Mouse (Mus musculus) cerebellum, adult 2 months (tissue): ENCODE results near the gene Zfp212.
"Not testable (repeated sequence)": the region's sequence is repeated elsewhere in the genome, so short reads cannot be mapped to it uniquely, and the experiment has no call there.

Experiments
- CTCF ChIP-seq: fragments of 200-500 bp; IDR thresholded peaks from 2 replicates; pipeline ENCODE4 v1.5.1; 2011; ENCODE audit warnings: low read depth, mild to moderate bottlenecking, control low read depth, low read length, moderate library complexity, borderline replicate concordance; ENCODE audit not compliant: insufficient read depth
- POLR2A ChIP-seq: fragments of 200-500 bp; IDR thresholded peaks from 2 replicates; pipeline ENCODE4 v1.6.1; 2011; ENCODE audit warnings: low read length, control low read depth, borderline replicate concordance; ENCODE audit not compliant: insufficient read depth

DNA sequence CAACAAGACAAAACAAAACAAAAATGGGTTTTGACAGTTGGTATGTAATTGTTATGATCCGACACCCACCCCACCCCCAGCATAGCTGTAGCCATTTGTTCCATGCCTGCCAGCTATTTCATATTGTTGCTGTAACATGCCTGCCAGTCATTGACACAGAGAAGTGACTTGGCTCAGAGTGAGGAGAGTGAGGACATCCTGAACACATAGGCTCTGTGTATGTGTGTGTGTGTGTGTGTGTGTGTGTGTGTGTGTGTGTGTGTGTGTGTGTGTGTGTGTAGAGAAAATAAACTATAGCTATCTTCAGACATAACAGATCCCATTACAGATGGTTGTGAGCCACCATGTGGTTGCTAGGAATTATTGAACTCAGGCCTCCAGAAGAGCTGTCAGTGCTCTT, 47.9 kb downstream of the Zfp212 start:
- TF ChIP-seq CTCF, POLR2A: not testable (repeated sequence)
